Mouse (Mus musculus) c-Kit-negative CD71-positive TER-119-positive erythroid progenitor cells, embryonic 14.5 days (primary cell): ENCODE measurements around the gene Pwp2.
"Not testable (repeated sequence)": the region's sequence is repeated elsewhere in the genome, so short reads cannot be mapped to it uniquely, and the experiment has no call there.

ENCODE experiments used
- DNase-seq: peaks from one replicate; pipeline ENCODE4 v3.0.0-alpha.2; 2013; ENCODE audit warnings: low read depth, low spot score

Gene Pwp2

DNA sequence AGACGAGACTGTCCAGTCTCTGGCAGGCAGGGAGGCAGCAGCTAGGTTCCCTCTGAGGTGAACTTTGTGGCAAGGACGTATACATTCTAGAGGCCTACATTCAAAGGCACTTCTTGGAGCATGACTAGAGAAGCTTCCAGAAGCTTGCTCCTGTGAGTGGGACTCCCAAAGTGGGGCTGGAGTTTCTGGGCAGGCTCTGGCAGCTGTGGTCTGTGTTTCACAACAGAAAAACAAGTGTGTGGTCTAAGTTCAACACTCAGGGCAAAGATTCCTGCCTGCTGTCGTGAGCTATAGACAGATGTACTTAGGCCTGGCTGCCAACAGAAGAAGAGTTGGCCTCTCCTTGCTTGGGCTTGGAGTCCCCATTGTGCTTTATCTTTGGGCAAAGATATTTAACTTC, 44.1 kb downstream of the Pwp2 start:
- no peak for DNase-seq

DNA sequence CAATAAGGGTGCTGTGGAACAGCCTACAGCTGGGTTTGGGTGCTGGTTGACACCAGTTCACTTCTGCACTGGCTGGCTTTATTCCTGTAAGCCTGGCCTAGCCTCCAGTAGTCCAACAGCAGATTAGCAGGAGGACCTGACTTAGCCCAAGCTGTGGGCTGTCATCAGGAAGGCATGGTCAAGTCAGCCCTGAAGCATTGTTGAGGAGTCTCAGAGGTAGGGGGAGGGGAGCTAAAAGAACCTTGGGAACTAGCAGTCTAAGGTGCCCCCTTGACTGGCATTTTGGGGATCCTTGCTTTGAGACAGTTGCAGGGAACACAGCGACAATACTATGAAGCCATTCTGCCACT, 44.7 kb downstream of the Pwp2 start:
- no peak for DNase-seq

DNA sequence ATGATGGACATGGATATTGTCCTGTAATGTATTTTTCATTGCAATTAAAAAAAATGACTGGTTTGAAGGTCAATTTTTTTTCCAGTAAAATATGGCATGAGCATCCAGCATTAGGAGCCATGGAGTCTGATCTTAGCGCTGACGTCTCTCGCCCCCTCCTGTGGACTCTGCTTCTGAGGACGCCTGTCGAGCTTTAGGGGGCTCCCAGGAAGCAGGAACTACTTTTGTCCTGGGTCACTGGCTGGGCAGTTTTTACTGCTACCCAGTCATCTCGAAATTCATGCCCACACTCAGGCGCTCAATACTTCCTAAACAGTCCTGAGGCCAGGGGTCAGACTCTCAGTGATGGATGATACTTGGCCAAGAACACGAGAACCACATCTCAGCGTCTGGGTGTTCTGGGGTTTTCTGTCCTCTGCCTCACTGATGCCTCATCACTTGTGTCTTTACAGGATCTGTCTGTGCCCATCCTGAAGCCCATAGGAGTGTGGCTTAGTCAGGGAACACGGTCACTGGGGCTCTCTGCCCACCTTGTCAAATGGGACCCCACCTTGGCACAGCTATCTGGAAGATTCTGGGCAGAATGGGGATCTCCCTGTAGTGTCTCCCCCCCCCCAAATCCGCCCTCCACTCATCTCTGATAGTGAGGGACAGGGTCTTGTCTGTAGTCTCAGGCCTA, 45.2 kb downstream of the Pwp2 start:
- DNase-seq = no peak

DNA sequence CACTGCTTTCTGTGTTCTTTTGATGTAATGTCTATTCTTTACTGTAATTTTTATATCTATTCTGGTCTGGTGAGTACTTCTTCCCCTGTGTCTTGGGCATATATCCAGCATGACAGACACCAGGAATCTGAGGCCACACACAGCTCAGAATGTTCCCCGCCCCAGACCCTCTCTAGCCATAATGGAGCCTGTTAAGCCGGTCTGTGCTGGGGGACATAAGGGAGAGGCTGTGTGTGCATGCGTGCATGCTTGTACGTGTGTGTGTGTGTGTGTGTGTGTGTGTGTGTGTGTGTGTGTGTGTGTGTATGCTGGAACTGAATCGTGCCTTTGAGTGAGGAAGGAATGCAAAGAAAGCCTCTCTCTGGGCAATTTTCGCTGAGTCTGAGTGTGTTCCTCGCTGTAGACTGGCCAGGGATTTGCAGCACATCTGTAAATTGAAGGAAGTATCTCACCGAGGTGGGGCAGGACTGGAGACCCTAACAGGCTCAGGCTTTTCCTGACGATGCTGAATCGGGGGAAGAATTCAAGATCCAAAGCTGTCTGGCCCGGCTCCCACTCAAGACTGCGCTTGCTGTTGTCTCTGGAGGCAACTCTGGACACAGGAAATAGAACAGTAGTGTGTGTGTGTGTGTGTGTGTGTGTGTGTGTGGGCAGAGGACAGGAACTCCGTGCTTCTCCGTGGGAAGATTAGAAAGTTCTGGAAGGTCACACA, 46.0 kb downstream of the Pwp2 start:
- DNase-seq = no peak

DNA sequence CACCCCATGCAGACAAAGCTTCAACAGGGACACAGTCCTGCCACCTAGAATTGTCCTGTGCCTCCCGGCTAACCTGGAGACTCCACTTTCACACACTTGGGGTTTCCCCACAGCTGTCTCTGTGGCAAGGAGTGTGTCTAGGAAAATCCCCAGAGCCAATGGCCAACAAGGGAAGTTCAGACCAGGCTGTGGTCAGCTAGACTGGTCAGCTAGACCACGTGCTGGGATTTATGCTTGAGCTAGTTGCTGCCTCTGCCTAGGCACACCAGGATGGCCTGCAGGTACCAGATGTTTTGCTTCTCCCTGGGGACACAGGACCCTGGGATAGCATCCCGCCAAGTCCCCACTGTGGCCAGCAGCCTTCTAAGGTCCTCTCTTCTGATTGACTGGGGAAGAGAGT, 47.8 kb downstream of the Pwp2 start:
- no peak for DNase-seq

DNA sequence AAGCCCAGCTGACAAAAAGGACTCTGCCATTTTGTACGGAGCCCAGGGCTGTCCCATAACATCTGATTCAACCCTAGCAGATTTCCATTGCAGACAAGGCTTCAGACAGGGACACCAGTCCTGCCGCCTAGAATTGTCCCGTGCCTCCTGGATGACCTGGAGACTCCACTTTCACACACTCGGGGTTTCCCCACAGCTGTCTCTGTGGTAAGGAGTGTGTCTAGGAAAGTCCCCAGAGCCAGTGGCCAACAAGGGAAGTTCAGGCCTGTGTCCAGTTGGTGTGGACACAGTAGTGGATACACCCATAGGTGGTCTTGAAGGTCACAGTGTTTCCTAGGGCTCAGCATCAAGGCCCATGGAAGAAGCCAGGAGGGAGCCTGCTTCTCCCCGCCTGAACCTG, 49.0 kb downstream of the Pwp2 start:
- no peak for DNase-seq

DNA sequence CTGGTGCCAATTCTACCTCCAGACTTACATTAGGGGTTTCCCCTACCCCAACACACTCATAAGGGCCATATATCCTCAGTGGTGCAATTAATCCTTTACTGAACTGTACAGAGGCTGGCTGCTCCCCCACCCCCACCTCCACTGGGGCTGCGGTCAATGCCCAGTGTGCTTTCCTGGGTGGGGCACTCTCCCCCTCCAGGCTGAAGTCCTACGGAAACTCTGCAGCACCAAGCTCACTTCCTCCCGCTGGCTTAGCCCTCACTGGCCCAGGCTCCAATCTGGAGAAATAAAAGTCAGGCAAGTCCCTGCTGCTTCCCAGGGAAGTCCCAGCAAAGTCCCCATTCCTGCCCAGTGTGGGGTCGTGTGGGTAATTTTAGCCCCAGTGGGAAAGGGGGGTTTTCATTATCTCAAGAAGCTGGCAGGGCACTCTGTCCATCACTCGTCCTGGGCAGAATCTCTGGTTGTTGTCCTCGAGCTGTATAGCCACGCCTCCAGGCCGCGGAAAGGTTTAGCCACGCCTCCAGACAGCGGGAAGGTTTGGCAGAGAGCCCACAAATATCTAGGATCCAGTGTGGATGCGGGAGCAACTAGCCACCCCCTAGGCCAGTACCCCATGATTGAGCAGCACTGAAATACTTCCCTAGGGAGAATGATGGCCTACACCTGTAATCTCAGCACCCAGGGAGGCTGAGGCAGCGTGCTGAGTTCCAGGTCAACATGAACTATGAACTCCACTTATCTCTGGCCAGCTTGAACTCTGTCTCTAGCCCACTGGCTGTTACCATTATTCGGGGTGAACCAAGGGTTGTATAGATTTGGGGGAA, 49.8 kb downstream of the Pwp2 start:
- DNase-seq = no peak

DNA sequence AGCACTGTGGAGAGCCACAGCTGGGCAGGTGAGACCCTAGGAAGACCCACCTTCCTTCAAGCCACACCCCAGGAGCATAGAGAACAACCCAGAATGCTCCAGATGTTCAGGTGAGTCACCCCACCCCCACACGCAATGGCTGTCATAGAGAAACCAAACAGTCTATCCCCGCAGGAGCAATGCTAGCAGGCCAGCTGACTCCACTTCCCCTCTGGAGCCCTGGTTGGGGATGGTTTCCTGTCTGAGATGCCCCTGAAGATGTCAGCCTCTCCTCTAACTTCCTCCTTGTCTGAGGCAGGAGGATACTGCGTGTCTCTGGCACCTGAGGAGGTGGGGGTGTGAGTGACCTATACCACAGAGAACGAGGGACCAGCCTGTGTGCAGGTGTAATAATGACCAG, 50.5 kb downstream of the Pwp2 start:
- DNase-seq = no peak

DNA sequence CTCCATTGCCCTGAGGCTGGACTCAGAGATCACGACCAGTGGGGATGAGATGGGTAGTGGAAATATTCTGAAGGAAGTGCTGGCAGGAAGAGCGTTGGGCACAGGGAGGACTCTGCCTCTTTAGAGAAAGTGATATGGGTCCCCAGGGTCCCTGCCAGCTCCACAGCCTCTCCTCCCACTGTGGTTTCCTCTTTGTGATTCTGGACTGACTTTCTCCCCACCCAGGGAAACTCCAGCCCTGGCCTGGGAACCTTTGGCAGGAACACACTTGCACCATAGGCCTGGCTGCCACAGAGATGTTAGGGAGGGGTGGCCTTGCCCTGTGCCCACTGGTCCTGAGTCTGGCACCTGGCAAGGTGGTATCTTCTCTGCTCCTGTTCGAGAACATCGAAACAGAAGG, 55.0 kb downstream of the Pwp2 start:
- DNase-seq = no peak

DNA sequence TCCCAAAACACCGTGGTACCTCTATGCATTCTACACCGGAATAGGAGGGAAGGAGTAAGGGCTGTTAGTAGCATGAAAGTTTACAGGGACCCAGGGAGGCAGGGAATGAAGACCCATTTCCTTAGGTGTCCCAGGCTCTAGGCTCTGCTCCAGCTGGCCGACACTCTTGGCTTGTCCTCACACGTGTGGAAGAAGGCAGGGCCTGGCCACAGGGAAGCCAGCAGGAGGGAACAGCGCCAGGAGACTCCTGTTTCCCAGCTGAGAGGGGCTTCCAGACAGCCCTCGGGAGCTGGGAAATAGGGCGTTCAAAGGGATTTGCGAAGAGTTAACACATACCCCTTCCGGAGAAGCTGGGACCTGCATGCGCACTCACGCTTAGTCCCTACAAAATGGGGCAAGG, 55.5 kb downstream of the Pwp2 start:
- no peak for DNase-seq

DNA sequence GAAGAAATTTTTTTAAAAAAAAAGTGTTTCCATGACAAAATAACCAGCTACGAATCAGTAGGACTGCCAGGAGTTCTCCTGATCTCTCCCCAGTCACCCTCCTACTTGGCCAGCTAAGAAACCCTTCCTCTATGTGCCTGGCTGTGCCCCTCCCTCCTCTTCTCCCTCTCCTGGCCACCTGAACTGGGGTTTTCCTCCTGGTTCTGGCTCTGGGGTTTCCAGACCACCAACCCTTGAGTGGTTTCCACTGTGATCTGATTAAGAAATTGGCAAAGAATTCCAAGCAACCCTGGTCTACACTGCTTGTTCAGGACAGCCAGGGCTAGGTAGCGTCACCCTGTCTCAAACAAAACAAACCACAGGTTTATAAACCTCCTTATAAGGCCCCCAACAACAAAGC, 56.3 kb downstream of the Pwp2 start:
- DNase-seq = no peak

DNA sequence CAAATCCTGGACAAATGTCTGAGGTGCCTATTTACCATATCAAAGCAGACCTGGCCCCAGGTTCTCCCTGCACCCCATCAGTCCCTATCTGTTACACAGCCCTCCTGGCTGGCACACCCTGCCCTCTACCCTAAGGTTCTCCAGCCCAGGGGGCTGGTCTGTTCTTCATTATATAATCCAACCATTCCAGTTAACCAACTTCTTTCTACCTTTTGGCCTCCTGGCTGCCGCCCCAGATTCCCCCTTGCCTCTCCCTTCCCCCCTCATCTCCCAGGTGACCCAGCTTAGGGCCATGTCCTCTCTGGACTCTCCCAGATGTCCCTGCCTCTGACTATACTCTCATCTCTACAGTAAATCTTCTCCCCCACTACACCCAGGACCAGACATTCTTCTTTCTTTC, 57.0 kb downstream of the Pwp2 start:
- no peak for DNase-seq

DNA sequence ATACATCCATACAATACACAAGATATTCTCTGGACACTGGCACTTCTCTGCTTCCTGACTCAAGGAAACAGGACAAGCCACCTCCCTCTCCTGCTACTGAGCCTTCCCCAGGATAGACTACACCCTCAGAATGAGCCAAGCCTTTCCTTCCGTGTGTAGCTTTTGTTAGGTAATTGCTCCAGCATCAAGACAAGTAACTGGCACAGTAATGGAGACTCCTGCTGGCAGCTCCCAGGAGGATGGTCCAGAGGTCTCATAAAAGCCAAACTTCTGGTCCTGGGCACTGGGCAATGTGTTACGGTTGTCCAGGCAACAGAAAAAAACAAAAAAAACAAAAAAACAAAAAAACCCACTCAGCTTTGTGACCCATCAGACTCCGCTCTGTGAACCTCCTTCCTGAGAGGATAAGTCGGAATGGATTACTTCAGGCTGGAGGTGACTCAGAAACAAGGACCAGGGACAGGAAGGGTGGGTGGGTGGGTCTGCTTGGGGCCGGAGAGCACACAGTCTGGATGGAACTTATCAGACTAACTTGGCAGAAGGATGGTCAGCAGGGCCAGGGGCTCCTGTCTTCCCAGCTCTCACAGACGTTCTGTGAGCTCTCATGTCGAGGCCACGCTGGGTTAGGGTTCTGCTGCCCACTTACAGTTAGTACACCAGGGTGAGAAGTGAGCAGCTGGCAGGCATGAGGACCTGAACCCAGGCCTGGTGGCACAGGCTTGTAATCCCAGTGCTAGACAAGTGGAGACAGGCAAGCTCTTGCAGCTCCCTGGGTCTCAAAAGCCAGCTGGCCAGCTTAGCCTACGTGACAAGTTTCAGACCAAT, 57.7 kb downstream of the Pwp2 start:
- DNase-seq = no peak

DNA sequence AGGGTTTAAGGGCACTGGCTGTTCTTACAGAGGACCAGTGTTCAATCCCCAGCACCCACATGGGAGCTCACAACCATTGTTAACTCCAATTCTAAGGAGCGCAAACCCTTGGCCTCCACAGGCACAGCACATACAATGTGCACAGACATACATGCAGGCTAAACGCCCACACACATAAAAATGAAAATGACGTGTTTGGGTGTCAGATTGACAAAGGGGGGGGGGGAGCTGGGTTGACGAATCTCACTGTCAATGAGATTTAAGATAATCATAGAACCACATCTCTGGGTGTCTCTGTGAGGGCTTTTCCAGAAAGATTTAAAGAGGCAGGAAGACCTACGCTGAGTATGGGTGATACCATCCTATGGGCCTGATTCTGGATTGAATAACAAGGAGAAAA, 58.6 kb downstream of the Pwp2 start:
- no peak for DNase-seq

DNA sequence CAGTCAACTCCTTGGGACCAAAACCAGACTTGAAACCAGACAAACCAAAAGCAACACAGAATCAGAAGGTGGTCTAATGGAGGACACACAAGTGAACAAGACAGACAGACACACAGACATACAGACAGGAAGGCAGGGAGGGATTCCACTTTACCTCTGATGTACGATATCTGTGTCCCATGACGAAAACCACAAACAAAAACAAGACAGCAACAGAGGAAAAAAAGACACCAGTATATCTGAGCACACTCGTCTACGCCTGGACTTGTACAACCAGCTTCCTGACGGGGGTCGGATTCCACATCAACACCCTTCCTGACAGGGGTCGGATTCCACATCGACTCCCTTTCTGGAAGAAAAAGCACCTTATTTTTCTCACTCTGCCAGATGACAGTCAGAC, 59.9 kb downstream of the Pwp2 start:
- DNase-seq = not testable (repeated sequence)

DNA sequence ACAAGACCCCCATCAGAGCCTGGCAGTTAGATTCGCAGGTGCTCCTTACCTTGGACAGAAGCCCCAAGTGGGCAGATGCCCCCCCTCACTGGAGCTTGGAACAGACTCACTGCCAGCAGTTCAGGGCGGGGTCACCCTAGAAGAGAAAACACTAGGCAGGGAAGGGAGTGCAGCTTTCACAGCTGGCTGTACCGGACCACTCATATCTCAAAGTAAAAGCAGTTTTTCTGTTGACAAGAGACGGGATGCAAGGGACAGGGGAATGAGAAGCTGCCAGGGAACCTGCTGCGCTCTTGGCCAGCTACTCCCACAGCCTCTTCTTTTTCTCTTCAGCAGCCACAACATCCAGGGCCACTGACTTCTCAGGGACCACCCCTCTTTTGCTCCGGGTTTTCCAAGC, 60.8 kb downstream of the Pwp2 start:
- not testable (repeated sequence) for DNase-seq
